Mouse (Mus musculus) CH12.LX (cell line): ENCODE measurements around the gene Dhrs11. TPM values are rescaled to one million over a fixed set of nuclear protein-coding genes. Genes with fewer than 3 reads are reported as not detected.
"Not testable (repeated sequence)": the region's sequence is repeated elsewhere in the genome, so short reads cannot be mapped to it uniquely, and the experiment has no call there.

ENCODE experiments used
- DNase-seq: peaks from one replicate; pipeline ENCODE4 v3.0.0-alpha.2; 2013; ENCODE audit errors: extremely low read depth
- H3K27ac ChIP-seq: 2 replicates; pipeline ENCODE4 v1.5.1; 2012; ENCODE audit warnings: low read depth, mild to moderate bottlenecking, control low read depth, moderate library complexity; ENCODE audit not compliant: insufficient read depth
- H3K27me3 ChIP-seq: replicated peaks from 2 replicates; pipeline ENCODE3; 2012; ENCODE audit warnings: inconsistent platforms
- H3K36me3 ChIP-seq, 2 experiments: replicated peaks in 1 of 2; 2 replicates each; pipeline versions ENCODE3 to v1.6.1; 2012; ENCODE audit warnings: inconsistent platforms in 1 of 2, low read length in 1 of 2, mild to moderate bottlenecking in 1 of 2, mixed read lengths in 1 of 2, moderate library complexity in 1 of 2; ENCODE audit not compliant: control insufficient read depth in 1 of 2, insufficient read depth in 1 of 2
- H3K4me1 ChIP-seq, 2 experiments: 2 replicates each; pipeline ENCODE4 v1.6.1; 2012; ENCODE audit warnings: inconsistent platforms in 1 of 2, moderate library complexity in 1 of 2; ENCODE audit not compliant: insufficient read depth in 2 of 2, control insufficient read depth in 1 of 2
- H3K4me2 ChIP-seq: 2 replicates; pipeline ENCODE4 v1.6.1; 2012; ENCODE audit warnings: low read depth, mild to moderate bottlenecking, control low read depth; ENCODE audit not compliant: poor library complexity, insufficient read depth, severe bottlenecking
- H3K4me3 ChIP-seq, 3 experiments: fragments of 150-350 bp in 1 of 3; sonication (generic) in 1 of 3; replicated peaks in 1 of 3; 2 replicates each; pipeline versions ENCODE3 to v1.5.1; 2011 to 2012; ENCODE audit warnings: low read depth in 2 of 3, low read length in 2 of 3, mild to moderate bottlenecking in 2 of 3, moderate library complexity in 2 of 3, control low read depth in 1 of 3, improper control_type of control experiment in 1 of 3, inconsistent platforms in 1 of 3, mixed read lengths in 1 of 3; ENCODE audit not compliant: poor library complexity in 1 of 3
- H3K79me2 ChIP-seq: replicated peaks from 2 replicates; pipeline ENCODE4 v1.6.1; 2012; ENCODE audit warnings: mild to moderate bottlenecking, moderate library complexity; ENCODE audit not compliant: control insufficient read depth, poor library complexity, insufficient read depth, severe bottlenecking; ENCODE audit errors: extremely low read depth
- H3K9ac ChIP-seq: 2 replicates; pipeline ENCODE4 v1.6.1; 2012; ENCODE audit warnings: low read depth, mild to moderate bottlenecking, control low read depth, moderate library complexity; ENCODE audit not compliant: insufficient read depth
- H3K9me3 ChIP-seq: replicated peaks from 2 replicates; pipeline ENCODE3; 2012; ENCODE audit warnings: low read length, inconsistent platforms, mixed read lengths
- CTCF ChIP-seq, 2 experiments: IDR thresholded peaks in 1 of 2; conservative IDR thresholded peaks in 1 of 2; 2 replicates each; pipeline ENCODE4 v1.5.1; 2011 to 2012; ENCODE audit warnings: low read depth in 2 of 2, low read length in 2 of 2, improper control_type of control experiment in 1 of 2, inconsistent platforms in 1 of 2, mild to moderate bottlenecking in 1 of 2, moderate library complexity in 1 of 2
- EP300 ChIP-seq: IDR thresholded peaks from 2 replicates; pipeline ENCODE4 v1.6.1; 2011; ENCODE audit warnings: low read length, improper control_type of control experiment
- GABPA ChIP-seq: IDR thresholded peaks from 2 replicates; pipeline ENCODE4 v1.6.1; 2012; ENCODE audit warnings: low read depth, low read length, improper control_type of control experiment, inconsistent platforms; ENCODE audit not compliant: insufficient replicate concordance
- JUN ChIP-seq: IDR thresholded peaks from 2 replicates; pipeline ENCODE4 v1.6.1; 2011; ENCODE audit warnings: low read depth, mild to moderate bottlenecking, low read length, improper control_type of control experiment, moderate library complexity; ENCODE audit not compliant: insufficient read depth
- KAT2A ChIP-seq: IDR thresholded peaks from 2 replicates; pipeline ENCODE4 v1.6.1; 2012; ENCODE audit warnings: low read length, improper control_type of control experiment, inconsistent platforms; ENCODE audit not compliant: insufficient replicate concordance
- MAX ChIP-seq: IDR thresholded peaks from 2 replicates; pipeline ENCODE4 v1.6.1; 2011; ENCODE audit warnings: low read length, improper control_type of control experiment
- NELFE ChIP-seq: IDR thresholded peaks from 2 replicates; pipeline ENCODE4 v1.6.1; 2011; ENCODE audit warnings: low read depth, low read length, improper control_type of control experiment
- POLR2A ChIP-seq: IDR thresholded peaks from 2 replicates; pipeline ENCODE4 v1.6.1; 2011; ENCODE audit warnings: low read depth, mild to moderate bottlenecking, improper control_type of control experiment, low read length
- SMC3 ChIP-seq: IDR thresholded peaks from 2 replicates; pipeline ENCODE4 v1.6.1; 2011; ENCODE audit warnings: low read depth, low read length, improper control_type of control experiment
- USF2 ChIP-seq: conservative IDR thresholded peaks from 2 replicates; pipeline ENCODE4 v1.6.1; 2011; ENCODE audit warnings: low read depth, low read length, improper control_type of control experiment
- ZKSCAN1 ChIP-seq: IDR thresholded peaks from 2 replicates; pipeline ENCODE4 v1.6.1; 2012; ENCODE audit warnings: low read depth, inconsistent platforms, low read length, improper control_type of control experiment, borderline replicate concordance
- ZMIZ1 ChIP-seq: IDR thresholded peaks from 2 replicates; pipeline ENCODE4 v1.6.1; 2012; ENCODE audit warnings: low read depth, mild to moderate bottlenecking, inconsistent platforms, low read length, improper control_type of control experiment
- ZNF384 ChIP-seq: IDR thresholded peaks from 2 replicates; pipeline ENCODE4 v1.6.1; 2012; ENCODE audit warnings: low read depth, low read length, improper control_type of control experiment, inconsistent platforms
- dilution Hi-C: fragments of 300-500 bp; cut with MboI; formaldehyde crosslinking; loops from 2 replicates; pipeline ENCODE4 v1.14.3; 2020; ENCODE audit warnings: low sequenced_read_pairs; ENCODE audit not compliant: extremely low pct_unique_long_range_greater_than_20kb, extremely low pct_ligation_motif_present
- in situ Hi-C: fragments of 300-500 bp; cut with MboI; formaldehyde crosslinking; loops from 3 replicates; pipeline ENCODE4 v1.14.3; 2019; ENCODE audit warnings: low sequenced_read_pairs, low pct_ligation_motif_present, low pct_unique_long_range_greater_than_20kb, mixed read lengths
- polyA plus RNA-seq: library from polyadenylated mRNA; unstranded; fragments of >175 nt; gene quantifications from 2 replicates; pipeline ENCODE4 v1.2.1, GENCODE M21; 2012; ENCODE audit warnings: low read depth; ENCODE audit not compliant: insufficient read length
- total RNA-seq, 2 experiments: library from RNA; depleted of rRNA; stranded (reverse); fragments of 300-350 nt in 1 of 2; fragments of >200 nt in 1 of 2; gene quantifications; 2 replicates each; pipeline ENCODE4 v1.2.3; 2012 to 2014

Dhrs11 gene
- total and polyA plus RNA-seq, 3 experiments, result 6.1 to 17.1 (median 8.3) TPM

DNA sequence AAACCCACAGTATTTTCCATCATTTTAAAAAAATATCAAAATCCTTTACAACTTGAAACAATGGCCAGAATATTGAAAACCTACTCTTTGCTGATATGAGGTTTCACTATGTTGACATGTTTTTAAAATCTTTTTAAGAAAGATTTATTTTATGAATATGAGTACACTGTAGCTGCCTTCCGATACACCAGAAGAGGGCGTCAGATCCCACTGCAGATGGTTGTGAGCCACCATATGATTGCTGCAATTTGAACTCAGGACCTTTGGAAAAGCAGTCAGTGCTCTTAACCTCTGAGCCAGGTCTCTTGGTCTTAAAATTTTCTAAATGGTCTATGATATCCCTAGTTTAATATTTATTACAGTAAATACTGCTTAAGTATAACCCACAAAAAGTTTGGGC is 10.5 kb upstream of the Dhrs11 start:
- in situ Hi-C loops, result no loop called here
- dilution Hi-C loops, result no loop called here
- H3K9me3 ChIP-seq, result no peaks in the 10 kb centered on the region
- H3K4me2 ChIP-seq, result no peak overlapping the region
- peaks cover 45 to 86% of the 10 kb centered on the region in 2 experiments for H3K36me3 ChIP-seq
- no peaks in the 10 kb centered on the region for H3K27me3 ChIP-seq
- TF ChIP-seq CTCF (conservative IDR thresholded peaks at IDR 0.05 in 1 of 2, IDR thresholded peaks at IDR 0.05 in 1 of 2; ENCODE audit: low read depth in 2 of 2, low read length in 2 of 2) (peak in 1 of 2 experiments; percentile 23; a peak in 1 of 4 replicates), NELFE (no peak)
- H3K79me2 ChIP-seq, result peaks cover 14% of the 10 kb centered on the region
- H3K4me3 ChIP-seq, result no peak overlapping the region
- H3K9ac ChIP-seq, result no peak overlapping the region
- no peak overlapping the region for H3K27ac ChIP-seq
- no peak for DNase-seq
- H3K4me1 ChIP-seq, result no peaks in the 10 kb centered on the region

DNA sequence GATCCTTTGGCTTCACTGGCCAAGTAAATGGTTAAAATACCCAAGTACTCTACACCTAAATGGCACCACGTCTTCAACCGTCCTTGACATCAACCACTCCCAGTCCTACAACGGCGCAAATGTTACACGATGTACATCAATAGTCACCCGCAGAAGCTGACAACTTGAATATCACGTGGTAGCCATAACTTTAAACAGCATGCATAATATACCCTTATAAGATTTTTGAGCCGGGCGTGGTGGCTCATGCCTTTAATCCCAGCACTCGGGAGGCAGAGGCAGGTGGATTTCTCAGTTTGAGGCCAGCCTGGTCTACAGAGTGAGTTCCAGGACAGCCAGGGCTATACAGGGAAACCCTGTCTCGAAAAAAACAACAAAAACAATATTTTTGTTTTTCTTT is 701 bp upstream of the Dhrs11 start:
- Histone ChIP-seq H3K9ac (peak overlapping the region; percentile 89), H3K4me2 (peak overlapping the region; percentile 75), H3K36me3 (peaks cover 28 to 63% of the 10 kb centered on the region in 2 experiments)
- not testable (repeated sequence) for H3K27me3 ChIP-seq, DNase-seq
- TF ChIP-seq USF2, result peak; percentile 40; the same call in 1 of the 2 replicates
- TF ChIP-seq, all 38 proteins: peak for 1; not testable (repeated sequence) for 37
- H3K9me3 ChIP-seq, in situ Hi-C loops, dilution Hi-C loops, H3K79me2 ChIP-seq: not testable (repeated sequence)
- Histone ChIP-seq H3K4me1 (peaks cover 6 to 26% of the 10 kb centered on the region in 2 experiments), H3K27ac (peak overlapping the region; percentile 79), H3K4me3 (peak overlapping the region; percentile 53 to 95 (median 88))

- peaks cover 6 to 36% of the 10 kb centered on the region in 2 experiments for H3K4me1 ChIP-seq
These were observed 792 bp downstream of the Dhrs11 start for GRCm38 (mm10) chr11:84827901-84828503.

GRCm38 (mm10) chr11:84827492-84827891 is 1.3 kb downstream of the Dhrs11 start:
- Histone ChIP-seq H3K79me2 (no peaks in the 10 kb centered on the region), H3K4me1 (peaks cover 6 to 38% of the 10 kb centered on the region in 2 experiments), H3K27ac (no peak overlapping the region), H3K36me3 (peaks cover 16 to 63% of the 10 kb centered on the region in 2 experiments), H3K27me3 (no peaks in the 10 kb centered on the region), H3K4me3 (no peak overlapping the region), H3K9me3 (no peaks in the 10 kb centered on the region), H3K4me2 (no peak overlapping the region), H3K9ac (no peak overlapping the region; the same call in 1 of the 2 replicates)
- TF ChIP-seq ZMIZ1 (no peak), ZKSCAN1 (no peak), MAX (no peak), POLR2A (no peak), JUN (no peak), GABPA (no peak), EP300 (no peak)
- no peak for DNase-seq
- dilution Hi-C loops, result no loop called here
- in situ Hi-C loops, result no loop called here

More at GRCm38 (mm10) chr11:84827901-84828503, 792 bp downstream of the Dhrs11 start:
- DNase-seq, result peak; percentile 31
- Histone ChIP-seq H3K27ac (no peak overlapping the region), H3K79me2 (peaks cover 4% of the 10 kb centered on the region; the same call in 1 of the 2 replicates), H3K36me3 (peaks cover 17 to 63% of the 10 kb centered on the region in 2 experiments), H3K27me3 (no peaks in the 10 kb centered on the region), H3K9me3 (no peaks in the 10 kb centered on the region), H3K4me3 (peak overlapping the region; percentile 85 to 95 (median 88)), H3K9ac (peak overlapping the region; percentile 84), H3K4me2 (peak overlapping the region; percentile 83)
- no peak; the same call in 1 of the 2 replicates for TF ChIP-seq MAX
- no peak for TF ChIP-seq GABPA
- no peak for TF ChIP-seq SMC3
- TF ChIP-seq ZNF384, result peak; percentile 67
- TF ChIP-seq KAT2A, result no peak
- dilution Hi-C loops (no loop called here), in situ Hi-C loops (no loop called here)
